In the genomic region with DNA sequence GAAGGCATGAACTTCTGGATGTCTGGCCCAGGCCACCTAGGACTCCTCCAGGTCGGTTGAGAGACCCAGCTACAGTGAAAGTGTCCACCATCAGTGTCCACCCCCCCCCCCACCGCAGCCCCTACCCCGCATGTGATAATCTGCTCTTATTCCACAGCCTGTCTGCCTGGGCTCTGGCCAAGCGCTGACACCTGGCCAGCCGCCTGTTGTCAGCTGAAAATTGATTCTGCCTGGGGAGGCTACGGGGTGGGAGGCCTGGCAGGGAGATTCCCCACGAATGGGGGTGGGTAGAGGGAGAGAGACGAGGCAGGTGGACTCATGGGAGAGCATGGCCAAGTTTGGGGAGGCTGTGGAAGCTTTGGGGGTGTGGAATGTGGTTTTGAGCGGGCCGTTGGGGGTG, we compare ENCODE assay signal across 22 mouse cellular contexts. TPM values are rescaled to one million over a fixed set of nuclear protein-coding genes. Genes with fewer than 3 reads are reported as not detected.
DNase-seq lines count a peak whose midpoint lies in the region; TF ChIP-seq lines count a peak whose summit lies in the region.
"Had no signal": no experiment of that assay in that cellular context is flagged by ENCODE, and none has a peak within 500 bp of the region (broad histone marks: within the 10 kb centered on the region; RNA-seq: fewer than 3 reads in every experiment).

No protein-coding gene starts in this region.

- no peak for TF ChIP-seq CTCF in layer of hippocampus, adult 2 months (conservative IDR thresholded peaks at IDR 0.05)

- peak; percentile 76 to 81 for DNase-seq in cerebellum, postnatal 10 days
- DNase-seq in cerebellum, postnatal 4 days (ENCODE audit: low spot score in 2 of 2): no peak
- peak in 1 of 2 experiments; percentile 51 for DNase-seq in layer of hippocampus, adult 2 months (ENCODE audit: low spot score in 2 of 2)
- DNase-seq in layer of hippocampus, adult 18-20 months (ENCODE audit: low spot score in 2 of 2): no peak
- DNase-seq in layer of hippocampus, postnatal 14 days (ENCODE audit: low spot score in 2 of 2): peak; percentile 69 to 72
- no peak for DNase-seq in layer of hippocampus, adult 11-12 months (ENCODE audit: low spot score)
- peak; percentile 44 to 53 for DNase-seq in right cerebral cortex, postnatal 10 days (ENCODE audit: low spot score in 2 of 2)
- DNase-seq in right cerebral cortex, postnatal 25 days: no peak
- DNase-seq: adrenal gland, postnatal 10 days; adrenal gland, postnatal 36 days; B cell, adult 2 months; gastrocnemius, postnatal 10 days; gastrocnemius, postnatal 36 days; heart, adult 2 months; heart, postnatal 10 days; heart, postnatal 36 days had no signal

- no peak overlapping the region for H3K4me3 ChIP-seq in layer of hippocampus, adult 2 months
- H3K4me3 ChIP-seq: forebrain, embryonic 10.5 days; forebrain, embryonic 13.5 days; heart, adult 2 months; hindbrain, embryonic 10.5 days; hindbrain, embryonic 13.5 days had no signal

- H3K27ac ChIP-seq in layer of hippocampus, adult 2 months: 0 out of 2 replicates have a peak overlapping the region, but pooled peaks have one; percentile 0
- H3K27ac ChIP-seq: forebrain, embryonic 10.5 days; forebrain, embryonic 13.5 days; heart, adult 2 months; hindbrain, embryonic 10.5 days; hindbrain, embryonic 13.5 days had no signal

RNA-seq across cellular contexts. Expression of a gene that starts 5.4 kb away (rescaled TPM):
- 10 to 100 TPM; 70.9 to 73.9 TPM for total RNA-seq in layer of hippocampus, adult 2 months (2021)
- 10 to 100 TPM; 70.7 to 75.2 TPM for total RNA-seq in layer of hippocampus, adult 18-20 months (2021)
- 10 to 100 TPM; 70.5 to 74.2 TPM for total RNA-seq in layer of hippocampus, postnatal 14 days (2021)
- total RNA-seq: granulocyte monocyte progenitor cell, adult 5-6 weeks had no signal

RNA-seq across cellular contexts. Expression of a gene that starts 32.5 kb away (rescaled TPM):
- not detected for total RNA-seq in layer of hippocampus, adult 2 months (2021)
- under 1 TPM in 1 of 2 experiments, not detected in 1; 0.30 TPM for total RNA-seq in layer of hippocampus, adult 18-20 months (2021)
- total RNA-seq in layer of hippocampus, postnatal 14 days (2021): under 1 TPM; 0.12 to 0.16 TPM
- total RNA-seq: CH12.LX had no signal

Comparison
In these comparisons a context has a peak if more than half of its experiments do, and no peak if none do; other contexts are left out.
1. DNase-seq: peak in cerebellum, postnatal 10 days (2 of 2), layer of hippocampus, postnatal 14 days (2 of 2) and right cerebral cortex, postnatal 10 days (2 of 2); none in cerebellum, postnatal 4 days (0 of 2), layer of hippocampus, adult 18-20 months (0 of 2), layer of hippocampus, adult 11-12 months (single experiment) and right cerebral cortex, postnatal 25 days (single experiment).